Mouse (Mus musculus) heart, adult 2 months (tissue): Measurements from ENCODE around the gene Chkb.
A peak's percentile ranks its signal among the peaks of the same experiment; 100 is the strongest.

ENCODE experiments used
- CTCF ChIP-seq: fragments of 200-600 bp; IDR thresholded peaks from 2 replicates; pipeline ENCODE4 v1.8.1; 2022; ENCODE audit warnings: antibody characterized with exemption, mild to moderate bottlenecking, moderate library complexity
- POLR2A ChIP-seq: fragments of 200-500 bp; IDR thresholded peaks from 2 replicates; pipeline ENCODE4 v1.6.1; 2011; ENCODE audit warnings: mild to moderate bottlenecking, low read depth, low read length, control low read depth; ENCODE audit not compliant: insufficient read depth

DNA sequence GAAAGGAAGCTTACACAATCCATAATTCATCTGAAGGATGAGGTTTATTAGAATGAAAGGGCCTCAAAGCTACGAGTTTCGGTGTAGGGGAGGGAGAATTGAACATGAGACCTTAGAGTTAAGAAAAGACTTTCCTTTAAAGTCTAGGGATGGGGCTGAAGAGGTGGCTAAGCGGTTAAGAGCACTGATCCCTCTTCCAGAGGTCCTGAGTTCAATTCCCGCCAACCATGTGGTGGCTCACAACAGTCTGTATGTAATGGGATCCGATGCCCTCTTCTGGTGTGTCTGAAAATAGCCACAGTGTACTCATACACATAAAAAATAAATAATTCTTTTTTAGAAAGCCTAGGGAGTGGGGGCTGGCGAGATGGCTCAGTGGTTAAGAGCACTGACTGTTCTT lies 633 bp upstream of the Chkb start:
- TF ChIP-seq POLR2A (no peak), CTCF (peak; percentile 31)
